Mouse (Mus musculus): ENCODE results near the gene Wdtc1.

DNA sequence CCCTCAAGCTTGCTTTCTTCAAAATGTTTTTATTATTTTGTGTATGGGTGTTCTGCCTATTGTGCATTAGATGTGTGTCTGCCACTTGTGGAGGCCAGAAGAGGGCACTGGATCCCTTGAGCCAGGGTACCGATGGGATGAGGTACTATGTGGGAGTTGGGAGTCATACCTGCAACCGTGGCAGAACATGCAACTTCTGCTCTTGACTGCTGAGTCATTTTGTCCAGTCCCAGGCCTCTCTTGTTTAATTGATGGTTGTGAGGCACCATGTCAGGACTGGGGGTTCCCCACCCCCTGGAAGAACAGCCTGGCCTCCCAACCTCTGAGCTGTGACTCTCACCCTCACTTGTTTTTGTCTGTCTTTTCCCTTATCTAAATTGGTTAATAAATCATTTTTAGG, 88.7 kb downstream of the Wdtc1 start:
- TF ChIP-seq CTCF (IDR thresholded peaks at IDR 0.05 in 2 of 3, conservative IDR thresholded peaks at IDR 0.05 in 1 of 3; ENCODE audit: control insufficient read depth in 1 of 3, insufficient read depth in 1 of 3, low read depth in 2 of 3, low read length in 3 of 3, poor library complexity in 1 of 3, severe bottlenecking in 1 of 3) (no peak), GABPA (IDR thresholded peaks at IDR 0.05; ENCODE audit: low read depth, low read length) (no peak), MAX (IDR thresholded peaks at IDR 0.05; ENCODE audit: low read length) (no peak), NELFE (IDR thresholded peaks at IDR 0.05; ENCODE audit: low read depth, low read length) (no peak), POLR2A (IDR thresholded peaks at IDR 0.05; ENCODE audit: control insufficient read depth in 1 of 2, insufficient read depth in 1 of 2, low read depth in 1 of 2, low read length in 2 of 2, poor library complexity in 1 of 2) (no peak), TCF12 (IDR thresholded peaks at IDR 0.05; ENCODE audit: low read depth, low read length) (no peak), POLR2AphosphoS2 (IDR thresholded peaks at IDR 0.05; ENCODE audit: low read length) (no peak), USF1 (IDR thresholded peaks at IDR 0.05; ENCODE audit: low read depth, low read length) (no peak), USF2 (IDR thresholded peaks at IDR 0.05; ENCODE audit: borderline replicate concordance in 1 of 2, insufficient read depth in 1 of 2, low read depth in 1 of 2, low read length in 2 of 2) (no peak), NRF1 (IDR thresholded peaks at IDR 0.05; ENCODE audit: insufficient read depth, low read depth, low read length, poor library complexity, severe bottlenecking) (no peak), SIN3A (IDR thresholded peaks at IDR 0.05; ENCODE audit: low read length) (no peak)

Measured in MEL (cell line).